Mouse (Mus musculus) embryonic facial prominence, embryonic 14.5 days (tissue): ENCODE measurements around the gene Olfr721-ps1. TPM values are rescaled to one million over a fixed set of nuclear protein-coding genes. Genes with fewer than 3 reads are reported as not detected.
A peak's percentile ranks its signal among the peaks of the same experiment; 100 is the strongest.

ENCODE experiments used
- ATAC-seq: fragments of 200-750 bp; cut with Nextera tagmentation; 2 replicates; pipeline ENCODE4 v1.8.0; 2017; ENCODE audit warnings: low read depth, moderate number of reproducible peaks, moderate TSS enrichment
- DNase-seq: peaks from one replicate; pipeline ENCODE4 v3.0.0-alpha.2; 2015; ENCODE audit warnings: low spot score
- H3K27ac ChIP-seq: fragments of 300-500 bp; sonication (generic); replicated peaks from 2 replicates; pipeline ENCODE4 v1.5.1; 2014; ENCODE audit warnings: low read depth, mild to moderate bottlenecking, low read length, moderate library complexity
- H3K27me3 ChIP-seq: fragments of 300-500 bp; sonication (generic); replicated peaks from 2 replicates; pipeline ENCODE4 v1.6.1; 2014; ENCODE audit warnings: low read length; ENCODE audit not compliant: control insufficient read depth, insufficient read depth
- H3K36me3 ChIP-seq: fragments of 300-500 bp; sonication (generic); 2 replicates; pipeline ENCODE4 v1.6.1; 2014; ENCODE audit warnings: low read length, mixed read lengths; ENCODE audit not compliant: control insufficient read depth, insufficient read depth
- H3K4me1 ChIP-seq: fragments of 300-500 bp; sonication (generic); 2 replicates; pipeline ENCODE4 v1.6.1; 2014; ENCODE audit warnings: antibody characterized with exemption, low read length; ENCODE audit not compliant: control insufficient read depth, insufficient read depth
- H3K4me2 ChIP-seq: fragments of 300-500 bp; sonication (generic); 2 replicates; pipeline ENCODE4 v1.6.1; 2014; ENCODE audit warnings: low read depth, mild to moderate bottlenecking, low read length, moderate library complexity, mixed read lengths
- H3K4me3 ChIP-seq: fragments of 300-500 bp; sonication (generic); 2 replicates; pipeline ENCODE4 v1.5.1; 2014; ENCODE audit warnings: low read depth, mild to moderate bottlenecking, low read length
- H3K9ac ChIP-seq: fragments of 300-500 bp; sonication (generic); 2 replicates; pipeline ENCODE4 v1.6.1; 2014; ENCODE audit warnings: low read depth, mild to moderate bottlenecking, low read length, moderate library complexity, mixed read lengths
- H3K9me3 ChIP-seq: fragments of 300-500 bp; sonication (generic); 2 replicates; pipeline ENCODE4 v1.6.1; 2016; ENCODE audit warnings: low read length; ENCODE audit not compliant: control insufficient read depth
- WGBS: fragments of 180-500 bp; shearing (Covaris S2); extraction: QIAGEN DNeasy Blood & Tissue Kit; methylation state at CpG from one replicate; pipeline ENCODE4 v1.1.7; 2014; 5-methylcytosine and 5-hydroxymethylcytosine counted together
- polyA plus RNA-seq: library from polyadenylated mRNA; unstranded; fragments of >200 nt; fragmentation: Nextera tagmentation; extraction: Ambion mirVana; gene quantifications from 2 replicates; pipeline ENCODE4 v1.2.1, GENCODE M21; 2014

Gene Olfr721-ps1
- 0.35 and 0.40 TPM in 2 replicates for polyA plus RNA-seq

GRCm38 (mm10) chr14:14400998-14401397 lies at the start of gene Olfr721-ps1:
Gene Olfr721-ps1 (plus strand): TSS chr14:14401298.
- no peak within 1 kb of the TSS for H3K9ac ChIP-seq
- WGBS, result 84% methylated on average over 2 of the region's 2 CpGs
- ATAC-seq, result no peak

DNA sequence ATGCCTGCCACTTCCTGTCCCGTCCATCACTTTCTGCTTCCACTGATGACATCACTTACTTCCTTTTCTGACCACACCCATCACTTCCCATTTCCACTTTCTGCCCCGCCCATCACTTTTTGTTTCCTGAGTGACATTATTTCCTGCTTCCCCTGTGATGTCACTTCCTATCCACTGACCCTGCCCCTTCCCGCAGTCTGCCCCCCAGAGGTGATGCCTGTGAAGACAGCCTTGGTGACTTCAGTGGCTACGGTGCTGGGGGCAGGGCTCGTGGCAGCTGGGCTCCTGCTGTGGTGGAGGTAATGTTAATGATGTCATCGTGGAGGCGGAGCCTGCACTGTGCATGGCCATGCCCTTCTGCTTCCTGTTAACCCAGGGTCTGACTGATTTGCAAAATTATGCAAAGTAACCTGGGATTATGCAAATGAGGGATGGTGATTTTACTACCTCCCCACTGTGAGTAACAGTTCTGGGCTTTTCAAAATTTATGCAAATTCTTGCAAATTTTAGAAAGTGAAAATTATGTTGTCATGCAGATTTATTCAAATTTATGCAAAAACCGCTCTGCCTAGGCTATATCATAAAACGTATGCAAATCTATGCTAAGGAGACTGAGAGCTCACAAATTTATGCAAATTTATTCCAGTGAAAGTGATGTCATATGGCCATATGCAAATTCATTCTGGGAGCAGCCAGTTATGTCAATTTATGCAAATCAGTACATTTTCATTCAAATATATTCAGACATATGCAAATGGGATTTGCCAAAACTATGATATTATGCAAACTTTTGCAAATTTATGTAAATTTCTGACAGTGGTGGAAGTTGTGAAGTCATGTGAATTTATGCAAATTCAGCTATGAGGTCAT lies 49.1 kb upstream of the Olfr721-ps1 start:
- Histone ChIP-seq H3K4me1 (no peaks in the 10 kb centered on the region), H3K4me3 (no peak overlapping the region), H3K27ac (no peak overlapping the region), H3K36me3 (0 out of 2 replicates have a peak, but pooled peaks cover 7% of the 10 kb centered on the region), H3K9me3 (peaks cover 82% of the 10 kb centered on the region), H3K9ac (no peak overlapping the region), H3K27me3 (no peaks in the 10 kb centered on the region), H3K4me2 (no peak overlapping the region)
- ATAC-seq, result no peak
- DNase-seq, result no peak
- WGBS, result 94% methylated on average over 9 of the region's 9 CpGs

More at GRCm38 (mm10) chr14:14400998-14401397, at the start of gene Olfr721-ps1:
- H3K27ac ChIP-seq, result no peak within 1 kb of the TSS
- no peak for DNase-seq
- H3K4me2 ChIP-seq, result no peak within 1 kb of the TSS
- H3K27me3 ChIP-seq, result no peaks in the 10 kb centered on the region
- H3K4me1 ChIP-seq, result no peaks in the 10 kb centered on the region
- no peaks in the 10 kb centered on the region for H3K9me3 ChIP-seq
- H3K36me3 ChIP-seq, result no peaks in the 10 kb centered on the region
- H3K4me3 ChIP-seq, result no peak within 1 kb of the TSS

DNA sequence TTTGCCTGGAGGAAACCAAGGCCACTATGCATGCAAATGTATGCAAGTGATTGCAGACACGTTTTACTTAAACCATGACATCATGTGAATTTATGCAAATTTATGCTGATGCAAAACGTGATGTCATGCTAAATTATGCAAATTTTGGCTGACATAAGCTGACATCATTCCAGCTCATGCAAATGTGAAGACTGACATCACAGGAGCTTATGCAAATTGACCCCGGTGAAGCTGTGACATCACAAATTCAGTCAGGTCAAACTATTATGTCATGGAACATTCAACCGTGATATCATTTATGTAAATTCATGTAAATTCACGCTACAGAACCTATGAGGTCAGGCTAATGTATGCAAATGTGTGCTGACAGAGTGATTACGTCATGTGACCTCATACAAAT lies 48.5 kb upstream of the Olfr721-ps1 start:
- no peak overlapping the region for H3K4me3 ChIP-seq
- no peak for DNase-seq

GRCm38 (mm10) chr14:14353081-14353732 lies 47.9 kb upstream of the Olfr721-ps1 start:
- no peak overlapping the region for H3K4me3 ChIP-seq
- H3K27ac ChIP-seq, result no peak overlapping the region
- 0 out of 2 replicates have a peak, but pooled peaks cover 7% of the 10 kb centered on the region for H3K36me3 ChIP-seq
- 90% methylated on average over 7 of the region's 7 CpGs for WGBS
- DNase-seq (no peak), ATAC-seq (no peak)
- no peaks in the 10 kb centered on the region for H3K4me1 ChIP-seq
- no peak overlapping the region for H3K9ac ChIP-seq
- H3K9me3 ChIP-seq, result peaks cover 70% of the 10 kb centered on the region
- H3K4me2 ChIP-seq, result no peak overlapping the region
- H3K27me3 ChIP-seq, result no peaks in the 10 kb centered on the region

More for the DNA sequence above, 48.5 kb upstream of the Olfr721-ps1 start:
- WGBS, result 81% methylated on average over 6 of the region's 6 CpGs
- H3K4me1 ChIP-seq, result no peaks in the 10 kb centered on the region
- 0 out of 2 replicates have a peak, but pooled peaks cover 7% of the 10 kb centered on the region for H3K36me3 ChIP-seq
- H3K9me3 ChIP-seq, result peaks cover 76% of the 10 kb centered on the region
- no peak for ATAC-seq
- H3K27me3 ChIP-seq, result no peaks in the 10 kb centered on the region
- H3K9ac ChIP-seq, result no peak overlapping the region
- no peak overlapping the region for H3K4me2 ChIP-seq
- no peak overlapping the region for H3K27ac ChIP-seq

- H3K4me2 ChIP-seq, result no peak overlapping the region
- 0 out of 2 replicates have a peak, but pooled peaks cover 7% of the 10 kb centered on the region for H3K36me3 ChIP-seq
- H3K9me3 ChIP-seq, result peaks cover 62% of the 10 kb centered on the region
- WGBS, result 90% methylated on average over 8 of the region's 8 CpGs
- no peak for ATAC-seq
- H3K4me3 ChIP-seq, result no peak overlapping the region
- no peak for DNase-seq
- H3K9ac ChIP-seq, result no peak overlapping the region
- H3K27ac ChIP-seq, result no peak overlapping the region
- no peaks in the 10 kb centered on the region for H3K4me1 ChIP-seq
- no peaks in the 10 kb centered on the region for H3K27me3 ChIP-seq
Observed at GRCm38 (mm10) chr14:14353740-14354510, 47.2 kb upstream of the Olfr721-ps1 start.

DNA sequence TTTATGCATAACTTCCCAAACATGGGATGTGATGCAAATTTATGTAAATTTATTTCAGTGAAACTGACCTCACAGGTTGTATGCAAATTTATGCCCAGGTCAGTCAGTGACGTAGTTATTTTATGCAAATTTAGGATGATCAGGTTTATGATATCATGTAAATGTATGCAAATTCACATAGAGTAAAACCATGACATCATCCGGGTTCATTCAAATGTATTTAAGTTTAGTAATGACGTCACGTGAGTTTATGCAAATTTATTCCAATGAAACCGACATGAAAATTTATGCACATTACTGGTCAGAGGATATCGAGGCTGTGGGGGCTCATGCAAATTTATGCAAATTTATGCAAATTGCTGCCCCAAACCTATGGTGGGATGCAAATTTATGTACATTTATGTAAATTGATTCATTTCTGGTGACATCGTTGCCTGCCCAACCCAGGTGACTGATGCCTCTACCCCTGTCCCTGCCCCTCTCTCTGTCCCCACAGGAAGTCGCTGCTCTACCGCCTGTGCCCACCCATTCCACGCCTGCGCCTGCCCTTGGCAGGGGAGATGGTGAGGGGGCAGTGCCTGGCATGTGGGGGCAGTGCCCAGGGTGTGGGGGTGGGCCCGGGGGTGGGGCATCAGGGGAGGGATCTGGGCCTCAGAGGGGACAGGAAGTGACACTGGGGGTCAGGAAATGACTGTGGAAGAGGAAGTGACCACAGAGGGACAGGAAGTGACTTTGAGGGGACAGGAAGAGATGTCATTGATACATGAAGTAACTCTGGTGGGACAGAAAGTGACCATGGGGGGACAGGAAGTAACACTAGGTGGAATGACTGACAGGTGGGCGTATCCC lies 46.4 kb upstream of the Olfr721-ps1 start:
- H3K27me3 ChIP-seq, result no peaks in the 10 kb centered on the region
- H3K4me3 ChIP-seq, result no peak overlapping the region
- DNase-seq, result no peak
- ATAC-seq, result no peak
- WGBS, result 94% methylated on average over 13 of the region's 13 CpGs
- peaks cover 54% of the 10 kb centered on the region for H3K9me3 ChIP-seq
- no peak overlapping the region for H3K4me2 ChIP-seq
- no peaks in the 10 kb centered on the region for H3K4me1 ChIP-seq
- no peak overlapping the region for H3K27ac ChIP-seq
- no peak overlapping the region for H3K9ac ChIP-seq
- 0 out of 2 replicates have a peak, but pooled peaks cover 7% of the 10 kb centered on the region for H3K36me3 ChIP-seq

- 0 out of 2 replicates have a peak, but pooled peaks cover 7% of the 10 kb centered on the region for H3K36me3 ChIP-seq
- H3K4me3 ChIP-seq, result no peak overlapping the region
- no peak for DNase-seq
- ATAC-seq, result 0 out of 2 replicates have a peak, but pooled peaks have one; percentile 9
- H3K9me3 ChIP-seq, result peaks cover 49% of the 10 kb centered on the region
- H3K27ac ChIP-seq, result no peak overlapping the region
- H3K27me3 ChIP-seq, result no peaks in the 10 kb centered on the region
- no peak overlapping the region for H3K4me2 ChIP-seq
- WGBS, result 88% methylated on average over 7 of the region's 8 CpGs
- H3K4me1 ChIP-seq, result no peaks in the 10 kb centered on the region
- no peak overlapping the region for H3K9ac ChIP-seq
Observed at GRCm38 (mm10) chr14:14355360-14355646, 45.8 kb upstream of the Olfr721-ps1 start.

- no peaks in the 10 kb centered on the region for H3K27me3 ChIP-seq
- WGBS, result 88% methylated on average over 1 of the region's 1 CpGs
- H3K4me3 ChIP-seq, result no peak overlapping the region
- no peak overlapping the region for H3K4me2 ChIP-seq
- no peak overlapping the region for H3K9ac ChIP-seq
- H3K27ac ChIP-seq, result no peak overlapping the region
- DNase-seq (no peak), ATAC-seq (no peak)
- no peaks in the 10 kb centered on the region for H3K4me1 ChIP-seq
- H3K9me3 ChIP-seq, result no peaks in the 10 kb centered on the region
- H3K36me3 ChIP-seq, result no peaks in the 10 kb centered on the region
Observed at GRCm38 (mm10) chr14:14395535-14395934, 5.6 kb upstream of the Olfr721-ps1 start.
